Mouse (Mus musculus) liver, embryonic 15.5 days (tissue): ENCODE measurements around the gene Orai3. TPM values are rescaled to one million over a fixed set of nuclear protein-coding genes. Genes with fewer than 3 reads are reported as not detected.
"Not testable (repeated sequence)": the region's sequence is repeated elsewhere in the genome, so short reads cannot be mapped to it uniquely, and the experiment has no call there.

Experiments
- ATAC-seq: fragments of 200-750 bp; cut with Nextera tagmentation; 2 replicates; pipeline ENCODE4 v1.8.0; 2017; ENCODE audit warnings: moderate number of reproducible peaks, mild to moderate bottlenecking, moderate library complexity; ENCODE audit not compliant: insufficient read depth
- H3K27ac ChIP-seq: fragments of 300-500 bp; sonication (generic); replicated peaks from 2 replicates; pipeline ENCODE4 v1.5.1; 2015; ENCODE audit warnings: mild to moderate bottlenecking, inconsistent platforms
- H3K27me3 ChIP-seq: fragments of 300-500 bp; sonication (generic); 2 replicates; pipeline ENCODE4 v1.6.1; 2015; ENCODE audit warnings: mild to moderate bottlenecking, inconsistent platforms
- H3K36me3 ChIP-seq: fragments of 300-500 bp; sonication (generic); replicated peaks from 2 replicates; pipeline ENCODE4 v1.6.1; 2015; ENCODE audit warnings: moderate library complexity, mild to moderate bottlenecking, inconsistent platforms
- H3K4me1 ChIP-seq: fragments of 300-500 bp; sonication (generic); replicated peaks from 2 replicates; pipeline ENCODE4 v1.6.1; 2015; ENCODE audit warnings: inconsistent platforms
- H3K4me2 ChIP-seq: fragments of 300-500 bp; sonication (generic); 2 replicates; pipeline ENCODE4 v1.6.1; 2015; ENCODE audit warnings: moderate library complexity, mild to moderate bottlenecking, inconsistent platforms
- H3K4me3 ChIP-seq: fragments of 300-500 bp; sonication (generic); replicated peaks from 2 replicates; pipeline ENCODE4 v1.5.1; 2015; ENCODE audit warnings: mild to moderate bottlenecking, inconsistent platforms
- H3K9ac ChIP-seq: fragments of 300-500 bp; sonication (generic); 2 replicates; pipeline ENCODE4 v1.6.1; 2015; ENCODE audit warnings: moderate library complexity, mild to moderate bottlenecking, inconsistent platforms
- H3K9me3 ChIP-seq: fragments of 300-500 bp; sonication (generic); replicated peaks from 2 replicates; pipeline ENCODE4 v1.6.1; 2016; ENCODE audit warnings: inconsistent platforms
- WGBS: fragments of 180-500 bp; shearing (Covaris S2); methylation state at CpG from one replicate; pipeline ENCODE4 v1.1.7; 2015; ENCODE audit warnings: mixed read lengths; ENCODE audit not compliant: insufficient replicate concordance; 5-methylcytosine and 5-hydroxymethylcytosine counted together
- polyA plus RNA-seq: library from polyadenylated mRNA; unstranded; fragments of >200 nt; fragmentation: Nextera tagmentation; extraction: Ambion mirVana; gene quantifications from 2 replicates; pipeline ENCODE4 v1.2.1, GENCODE M21; 2015

Orai3 gene
- polyA plus RNA-seq, 1 experiment from 2014 or later: 11.0 TPM

- H3K9ac ChIP-seq: no peak overlapping the region
- ATAC-seq: no peak
- 35% methylated on average over 9 of the region's 9 CpGs for WGBS
- H3K9me3 ChIP-seq: no peaks in the 10 kb centered on the region
- H3K27me3 ChIP-seq: no peaks in the 10 kb centered on the region
- H3K27ac ChIP-seq: no peak overlapping the region
- H3K4me3 ChIP-seq: no peak overlapping the region
- H3K36me3 ChIP-seq: peaks cover 6% of the 10 kb centered on the region
- no peak overlapping the region for H3K4me2 ChIP-seq
- H3K4me1 ChIP-seq: peaks cover 73% of the 10 kb centered on the region
These were observed 4.2 kb downstream of the Orai3 start for GRCm38 (mm10) chr7:127773664-127774384.

- Histone ChIP-seq H3K36me3 (peaks cover 25% of the 10 kb centered on the region), H3K4me1 (peaks cover 59% of the 10 kb centered on the region), H3K27ac (peak overlapping the region; percentile 97), H3K4me2 (peak overlapping the region; percentile 91), H3K9ac (peak overlapping the region; percentile 83), H3K4me3 (peak overlapping the region; percentile 92)
- ATAC-seq, H3K9me3 ChIP-seq, H3K27me3 ChIP-seq: not testable (repeated sequence)
- 62% methylated on average over 7 of the region's 7 CpGs for WGBS
These were observed 6.2 kb downstream of the Orai3 start for GRCm38 (mm10) chr7:127775837-127776236.

GRCm38 (mm10) chr7:127776426-127776825 is 6.8 kb downstream of the Orai3 start, which contains the start of gene Setd1a:
Gene Setd1a, plus strand, starts transcription at chr7:127776670.
- peak; percentile 56 for ATAC-seq
- H3K27me3 ChIP-seq: no peaks in the 10 kb centered on the region
- H3K4me3 ChIP-seq: peak within 1 kb of the TSS; percentile 92
- WGBS: under 1% methylated on average over 23 of the region's 23 CpGs
- peak within 1 kb of the TSS; percentile 91 for H3K4me2 ChIP-seq
- H3K4me1 ChIP-seq: peaks cover 53% of the 10 kb centered on the region
- H3K9me3 ChIP-seq: no peaks in the 10 kb centered on the region
- peak within 1 kb of the TSS; percentile 83 for H3K9ac ChIP-seq
- peak within 1 kb of the TSS; percentile 97 for H3K27ac ChIP-seq
- H3K36me3 ChIP-seq: peaks cover 31% of the 10 kb centered on the region

- ATAC-seq: peak; percentile 91
- WGBS: 2% methylated on average over 70 of the region's 70 CpGs
- H3K4me1 ChIP-seq: peaks cover 48% of the 10 kb centered on the region
These were observed 7.4 kb downstream of the Orai3 start for GRCm38 (mm10) chr7:127776878-127777473.

GRCm38 (mm10) chr7:127777474-127778266 is 8.1 kb downstream of the Orai3 start:
- no peaks in the 10 kb centered on the region for H3K9me3 ChIP-seq
- peaks cover 44% of the 10 kb centered on the region for H3K36me3 ChIP-seq
- peak overlapping the region; percentile 83 for H3K9ac ChIP-seq
- WGBS: 3% methylated on average over 64 of the region's 66 CpGs
- H3K4me2 ChIP-seq: peak overlapping the region; percentile 91
- peak; percentile 62 for ATAC-seq
- H3K4me1 ChIP-seq: peaks cover 42% of the 10 kb centered on the region
- H3K27ac ChIP-seq: peak overlapping the region; percentile 97
- H3K27me3 ChIP-seq: no peaks in the 10 kb centered on the region
- H3K4me3 ChIP-seq: peak overlapping the region; percentile 92

More at GRCm38 (mm10) chr7:127776878-127777473, 7.4 kb downstream of the Orai3 start:
- no peaks in the 10 kb centered on the region for H3K27me3 ChIP-seq
- H3K9me3 ChIP-seq: no peaks in the 10 kb centered on the region
- peak overlapping the region; percentile 97 for H3K27ac ChIP-seq
- peak overlapping the region; percentile 83 for H3K9ac ChIP-seq
- peaks cover 37% of the 10 kb centered on the region for H3K36me3 ChIP-seq
- peak overlapping the region; percentile 92 for H3K4me3 ChIP-seq
- H3K4me2 ChIP-seq: peak overlapping the region; percentile 91

GRCm38 (mm10) chr7:127778350-127778749 is 8.7 kb downstream of the Orai3 start:
- H3K36me3 ChIP-seq: peaks cover 50% of the 10 kb centered on the region
- WGBS: 76% methylated on average over 4 of the region's 4 CpGs
- H3K27ac ChIP-seq: peak overlapping the region; percentile 97; the same call in 1 of the 2 replicates
- no peaks in the 10 kb centered on the region for H3K27me3 ChIP-seq
- H3K4me2 ChIP-seq: peak overlapping the region; percentile 91
- ATAC-seq: no peak
- H3K4me3 ChIP-seq: peak overlapping the region; percentile 92
- H3K9ac ChIP-seq: peak overlapping the region; percentile 83
- peaks cover 42% of the 10 kb centered on the region for H3K4me1 ChIP-seq
- H3K9me3 ChIP-seq: no peaks in the 10 kb centered on the region

- Histone ChIP-seq H3K9me3 (no peaks in the 10 kb centered on the region), H3K4me2 (no peak within 1 kb of the TSS), H3K9ac (no peak within 1 kb of the TSS), H3K36me3 (peaks cover 99% of the 10 kb centered on the region), H3K4me3 (no peak within 1 kb of the TSS), H3K27ac (no peak within 1 kb of the TSS), H3K4me1 (0 out of 2 replicates have a peak, but pooled peaks cover 2% of the 10 kb centered on the region), H3K27me3 (no peaks in the 10 kb centered on the region)
- WGBS: 77% methylated on average over 7 of the region's 7 CpGs
- ATAC-seq: no peak
These were observed 15.7 kb downstream of the Orai3 start, which contains the start of gene Gm49388 for GRCm38 (mm10) chr7:127785308-127785707. Gene Gm49388, plus strand, starts transcription at chr7:127785608.

GRCm38 (mm10) chr7:127797076-127797845 is 27.6 kb downstream of the Orai3 start:
- H3K27me3 ChIP-seq: no peaks in the 10 kb centered on the region
- WGBS: 87% methylated on average over 23 of the region's 23 CpGs
- H3K4me2 ChIP-seq: no peak overlapping the region
- H3K9ac ChIP-seq: no peak overlapping the region
- ATAC-seq: no peak
- H3K4me3 ChIP-seq: no peak overlapping the region
- no peak overlapping the region for H3K27ac ChIP-seq
- no peaks in the 10 kb centered on the region for H3K9me3 ChIP-seq
- peaks cover 81% of the 10 kb centered on the region for H3K36me3 ChIP-seq
- peaks cover 19% of the 10 kb centered on the region for H3K4me1 ChIP-seq

- Histone ChIP-seq H3K27ac (no peak overlapping the region), H3K9ac (no peak overlapping the region), H3K4me2 (no peak overlapping the region), H3K36me3 (peaks cover 69% of the 10 kb centered on the region), H3K9me3 (no peaks in the 10 kb centered on the region), H3K4me3 (no peak overlapping the region), H3K27me3 (no peaks in the 10 kb centered on the region), H3K4me1 (peaks cover 32% of the 10 kb centered on the region)
- no peak for ATAC-seq
- 82% methylated on average over 4 of the region's 4 CpGs for WGBS
These were observed 29.0 kb downstream of the Orai3 start for GRCm38 (mm10) chr7:127798591-127798990.

- no peak overlapping the region for H3K27ac ChIP-seq
- H3K9me3 ChIP-seq: no peaks in the 10 kb centered on the region
- no peak overlapping the region for H3K4me3 ChIP-seq
- peaks cover 63% of the 10 kb centered on the region for H3K36me3 ChIP-seq
- H3K9ac ChIP-seq: no peak overlapping the region
- ATAC-seq: no peak
- peaks cover 38% of the 10 kb centered on the region for H3K4me1 ChIP-seq
- H3K4me2 ChIP-seq: no peak overlapping the region
- H3K27me3 ChIP-seq: no peaks in the 10 kb centered on the region
- WGBS: 83% methylated on average over 13 of the region's 13 CpGs
These were observed 29.6 kb downstream of the Orai3 start for GRCm38 (mm10) chr7:127799211-127799610.
